Mouse (Mus musculus) frontal cortex, postnatal 10 days (tissue): ENCODE measurements around the gene Slc25a19.

Experiments
- DNase-seq, 2 experiments: peaks; one replicate each; pipeline ENCODE4 v3.0.0; 2022; ENCODE audit warnings: low spot score in 2 of 2, mixed read lengths in 1 of 2

The Slc25a19 gene

DNA sequence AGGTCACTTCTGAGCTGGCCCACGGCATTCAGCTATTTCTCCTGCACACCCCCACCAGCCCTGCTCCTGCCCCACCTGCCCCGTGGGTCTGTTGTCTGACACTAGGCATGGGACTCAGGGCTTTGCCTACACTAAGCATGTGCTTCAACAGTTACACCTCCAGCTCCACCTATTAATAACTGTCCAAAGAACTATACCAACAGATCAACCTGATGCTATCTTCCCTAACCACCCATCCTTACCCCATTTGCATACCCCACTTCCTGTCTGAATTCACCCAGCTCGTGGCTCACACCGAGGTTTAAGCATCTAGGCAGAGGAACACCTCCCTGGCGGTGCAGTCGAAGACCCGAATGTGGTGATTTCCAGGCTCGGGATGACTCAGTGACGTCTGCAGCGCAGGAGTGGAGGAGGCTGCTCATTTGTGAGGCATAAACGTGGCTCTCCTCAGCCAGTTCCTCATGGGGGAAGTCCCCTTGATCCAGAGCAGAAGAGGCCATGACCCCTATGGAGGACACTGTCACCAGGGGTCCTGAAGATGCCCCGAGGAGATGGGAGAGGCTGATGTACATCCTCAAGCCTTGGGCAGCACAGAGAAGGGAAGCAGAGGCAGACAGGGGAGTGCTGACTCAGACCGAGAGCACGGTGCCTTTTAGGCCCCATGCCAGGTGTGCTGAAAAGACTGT, 13.0 kb upstream of the Slc25a19 start:
- no peak for DNase-seq

DNA sequence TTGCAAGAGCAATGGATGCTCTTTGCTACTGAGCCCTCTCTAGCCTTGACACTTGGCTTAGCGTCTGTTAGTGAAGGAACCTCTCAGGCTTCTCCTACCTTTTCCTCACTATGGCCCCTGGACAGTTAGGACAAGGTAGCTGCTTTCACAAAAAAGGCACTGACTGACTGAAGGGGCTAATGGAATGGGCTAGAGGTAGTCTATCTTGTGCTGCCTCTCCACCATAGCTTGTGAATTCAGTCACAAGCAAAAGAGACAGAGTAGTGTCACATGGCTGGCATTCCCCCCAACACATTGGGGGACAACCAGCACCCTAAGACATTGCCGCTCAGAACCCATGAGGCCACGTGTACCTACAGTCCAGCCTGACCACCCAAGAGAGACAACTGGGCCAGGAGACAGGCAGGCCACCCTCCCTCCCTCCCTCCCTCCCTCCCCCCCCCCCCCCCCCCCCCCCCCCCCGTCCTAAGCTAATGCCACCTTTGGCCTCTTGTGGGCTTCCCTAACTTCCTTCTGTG, 12.3 kb upstream of the Slc25a19 start:
- DNase-seq = no peak

DNA sequence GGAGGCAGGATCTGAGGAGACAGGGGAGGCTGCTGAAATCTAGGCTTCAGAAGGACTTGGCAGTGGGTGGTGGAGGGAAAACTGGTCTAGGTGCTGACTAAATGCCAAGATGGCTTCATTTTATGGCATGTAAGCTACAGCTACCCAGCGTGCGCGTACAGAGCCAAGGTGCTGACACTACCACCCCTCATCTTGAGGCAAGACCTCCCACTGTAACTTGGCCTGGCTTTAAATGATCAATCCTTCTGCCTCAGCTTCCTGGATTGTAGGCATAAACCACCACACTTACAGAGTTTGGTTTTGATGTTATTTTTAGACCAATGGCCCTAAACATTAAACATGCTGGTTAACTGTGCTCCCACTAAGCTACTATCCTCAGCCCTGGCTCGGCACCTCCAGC, 11.4 kb upstream of the Slc25a19 start:
- DNase-seq = no peak

DNA sequence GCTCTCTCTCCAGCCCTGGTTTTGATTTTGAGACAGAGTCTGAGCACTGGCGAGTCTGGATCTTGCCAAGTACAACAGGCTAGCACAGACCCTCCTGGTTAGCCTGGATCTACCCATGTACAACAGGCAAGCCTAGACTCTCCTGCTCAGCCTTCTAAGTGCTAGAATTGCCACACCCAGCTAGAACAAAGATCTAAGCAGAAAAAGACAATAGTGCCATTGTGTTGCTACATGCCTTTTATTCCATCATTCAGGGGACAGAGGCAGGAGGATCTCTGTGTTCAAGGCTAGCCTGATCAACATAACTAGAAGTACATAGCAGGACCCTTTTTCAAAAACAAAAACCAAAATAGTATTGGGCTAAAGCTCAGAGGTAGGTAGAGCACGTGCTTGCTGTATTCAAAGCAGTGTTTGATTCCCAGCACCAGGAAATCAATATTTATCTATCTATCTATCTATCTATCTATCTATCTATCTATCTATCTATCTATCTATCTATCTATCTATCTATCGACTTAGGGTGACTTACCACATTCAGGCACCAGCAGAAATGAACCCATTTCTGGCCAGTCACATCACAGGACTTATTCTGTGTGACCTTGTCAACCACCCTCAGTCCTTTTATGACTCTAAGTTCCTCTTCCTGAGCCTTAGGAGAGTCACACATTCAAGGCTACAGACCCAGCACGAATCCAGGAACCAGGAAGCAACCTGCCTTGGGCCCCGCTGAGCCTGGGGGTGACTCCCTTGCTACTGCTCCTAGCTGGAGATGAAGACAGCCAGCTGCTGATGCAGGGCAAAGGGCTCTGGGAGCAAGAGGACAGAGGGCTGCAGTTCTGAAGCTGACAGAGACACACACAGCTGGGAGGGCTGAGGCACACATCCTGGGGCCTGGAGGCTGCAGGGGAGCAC, 10.7 kb upstream of the Slc25a19 start:
- no peak for DNase-seq

DNA sequence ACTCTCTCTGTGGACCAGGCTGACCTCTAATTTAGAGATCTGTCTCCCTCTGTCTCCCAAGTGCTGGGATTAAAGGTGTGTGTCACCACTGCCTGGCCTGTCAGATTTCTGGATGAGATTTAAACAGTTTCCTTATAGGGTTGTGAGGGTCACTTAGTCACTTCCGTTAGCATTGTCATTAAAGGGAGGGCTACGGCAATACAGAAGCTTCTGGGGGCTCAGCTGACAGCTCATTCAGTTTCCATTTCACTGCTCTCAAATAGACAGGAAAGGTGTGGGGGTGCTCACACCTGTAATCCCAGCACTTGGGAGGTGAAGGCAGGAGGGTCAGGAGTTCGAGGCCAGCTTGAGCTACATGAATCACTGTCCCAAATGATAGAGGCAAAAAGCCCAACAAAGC, 8.9 kb upstream of the Slc25a19 start:
- DNase-seq = no peak

DNA sequence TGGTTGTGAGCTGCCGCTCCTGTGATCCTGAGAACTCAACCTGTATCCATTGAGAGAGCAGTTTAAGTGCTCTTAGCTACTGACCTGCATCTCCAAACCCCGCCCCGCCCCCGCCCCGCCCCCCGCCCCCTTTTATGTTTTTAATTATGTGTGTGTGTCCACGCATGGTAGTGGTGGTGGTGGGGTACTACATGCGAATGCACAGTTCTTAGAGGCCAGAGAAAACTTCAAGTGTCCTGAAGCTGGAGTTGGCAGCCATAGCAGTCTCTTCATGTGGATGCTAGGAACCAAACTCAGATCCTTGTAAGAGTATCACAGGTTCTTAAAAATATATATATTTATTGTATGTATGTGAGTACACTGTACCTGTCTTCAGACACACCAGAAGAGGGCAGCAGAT, 7.4 kb upstream of the Slc25a19 start:
- DNase-seq = no peak

DNA sequence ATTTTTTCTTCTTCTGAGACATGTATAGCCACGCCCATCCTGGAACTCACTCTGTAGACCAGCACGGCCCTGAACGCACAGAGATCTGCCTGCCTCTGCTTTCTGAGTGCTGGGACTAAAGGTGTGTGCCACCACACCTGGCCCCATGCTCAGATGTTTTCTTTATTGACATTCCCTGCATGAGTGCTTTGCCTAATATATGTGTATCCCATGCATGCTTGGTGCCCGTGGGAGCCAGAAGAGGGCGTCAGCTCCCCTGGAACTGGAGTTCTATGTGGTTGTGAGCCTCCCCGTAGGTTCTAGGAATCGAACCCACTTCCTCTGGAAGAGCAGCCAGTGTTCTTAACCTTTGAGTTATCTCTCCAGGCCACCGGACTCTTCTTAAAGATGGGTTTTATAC, 6.9 kb upstream of the Slc25a19 start:
- no peak for DNase-seq

DNA sequence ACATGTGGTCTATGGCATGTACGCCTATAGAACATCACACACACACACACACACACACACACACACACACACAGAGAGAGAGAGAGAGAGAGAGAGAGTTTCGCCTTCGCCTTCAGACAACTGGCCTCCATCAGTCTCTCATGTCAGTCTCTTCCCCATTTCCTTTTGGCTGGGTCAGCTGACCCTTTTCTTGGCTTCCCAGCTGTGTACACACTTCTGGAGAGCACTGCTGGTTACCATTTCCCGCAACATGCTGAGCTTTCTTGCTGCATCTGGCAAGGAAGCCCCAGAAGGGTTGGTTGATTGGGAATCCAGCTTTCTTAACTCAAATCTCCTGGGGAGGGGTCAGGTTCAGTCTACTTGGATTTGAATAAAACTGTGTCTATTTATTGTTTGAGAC, 6.0 kb upstream of the Slc25a19 start:
- no peak for DNase-seq

DNA sequence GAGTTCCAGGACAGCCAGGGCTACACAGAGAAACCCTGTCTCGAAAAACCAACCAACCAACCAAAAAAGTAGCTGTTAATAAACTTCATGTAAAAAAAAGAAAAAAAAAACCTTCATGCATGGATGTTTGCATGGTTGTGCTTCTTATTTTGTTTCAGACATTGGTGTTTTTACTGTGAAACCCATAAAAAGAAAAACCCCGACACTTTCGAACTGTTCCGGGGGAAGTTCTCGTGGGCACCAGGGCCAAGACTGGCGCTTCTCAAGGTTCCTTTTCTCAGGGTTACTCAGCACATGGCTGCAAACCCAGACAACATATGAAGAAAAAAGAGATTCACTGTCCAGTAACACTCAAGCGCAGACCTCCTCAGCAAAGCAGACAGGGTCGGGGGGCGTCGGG, 4.8 kb upstream of the Slc25a19 start:
- DNase-seq = no peak

DNA sequence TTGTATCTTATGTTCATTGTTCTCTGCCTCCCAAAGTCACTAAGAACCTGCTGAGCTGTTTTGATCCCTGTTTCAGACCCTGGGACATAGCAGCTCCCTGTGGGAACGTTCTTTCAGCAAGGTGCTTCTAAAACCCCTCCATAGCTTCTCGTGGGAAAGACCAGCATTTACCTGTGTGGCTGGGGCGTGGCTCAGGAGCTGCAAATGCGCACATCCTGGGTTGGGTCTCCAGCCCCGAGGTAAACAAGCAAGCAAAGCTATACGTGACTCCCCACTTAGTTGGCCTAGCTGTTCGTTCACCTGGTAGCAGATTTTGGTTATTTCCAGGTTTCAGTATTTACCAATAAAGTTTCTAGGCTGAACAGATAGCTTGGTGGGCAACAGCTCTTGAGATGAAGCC, 4.2 kb upstream of the Slc25a19 start:
- no peak for DNase-seq

DNA sequence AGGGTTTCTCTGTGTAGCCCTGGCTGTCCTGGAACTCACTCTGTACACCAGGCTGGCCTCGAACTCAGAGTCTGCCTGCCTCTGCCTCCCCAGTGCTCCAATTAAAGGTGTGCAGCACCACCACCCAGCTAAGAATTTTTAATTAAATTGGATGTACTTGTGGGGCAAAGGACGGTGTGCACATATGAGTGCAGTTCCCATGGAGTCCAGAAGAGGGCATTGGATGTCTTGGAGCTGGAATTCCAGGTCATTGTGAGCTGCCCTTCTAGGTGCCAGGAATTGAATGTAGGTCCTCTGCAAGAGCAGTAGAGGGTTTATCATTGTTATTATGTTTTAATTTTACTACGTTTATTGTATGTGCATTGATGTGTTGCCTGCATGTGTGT, 3.4 kb upstream of the Slc25a19 start:
- DNase-seq = no peak

DNA sequence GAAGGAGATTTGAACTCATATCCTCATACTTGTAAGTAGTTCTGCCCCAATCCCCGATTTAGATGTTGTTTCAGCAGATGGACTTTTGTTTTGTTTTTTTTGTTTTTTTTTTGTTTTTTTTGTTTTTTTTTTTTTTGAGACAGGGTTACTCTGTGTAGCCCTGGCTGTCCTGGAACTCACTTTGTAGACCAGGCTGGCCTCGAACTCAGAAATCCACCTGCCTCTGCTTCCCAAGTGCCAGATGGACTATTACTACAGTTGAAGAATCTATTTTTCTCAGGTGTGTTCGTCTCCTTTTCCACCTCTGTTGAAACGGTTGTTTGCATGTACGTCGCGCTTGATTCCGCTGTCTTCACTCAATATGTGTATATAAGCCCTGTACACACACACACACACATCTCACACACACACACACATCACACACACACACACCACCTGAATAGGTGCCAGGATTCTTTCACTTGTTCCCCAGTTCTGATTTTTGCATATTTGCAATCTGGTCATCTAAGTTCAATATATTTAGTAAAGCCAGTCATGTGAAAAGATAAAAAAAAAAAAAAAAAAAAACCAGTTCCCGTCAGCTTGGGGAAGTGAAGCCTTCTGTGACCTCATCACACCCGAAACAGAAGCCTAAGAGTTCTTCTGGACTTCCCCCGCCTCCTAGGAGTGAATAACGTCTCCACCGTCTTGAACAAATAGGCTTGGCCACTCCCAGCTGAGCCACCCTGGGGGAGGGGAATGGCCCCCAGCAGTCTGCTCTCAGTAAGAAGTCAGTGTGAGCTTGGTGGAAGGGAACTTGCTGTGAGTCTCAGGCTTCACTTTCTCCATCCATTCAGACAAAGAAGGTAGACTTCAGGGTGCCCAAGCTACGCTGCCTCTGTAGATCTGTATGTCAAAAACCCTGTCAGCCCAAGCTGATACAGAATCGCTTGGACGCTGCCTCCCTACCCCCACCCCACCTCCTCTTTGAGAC, 2.7 kb upstream of the Slc25a19 start:
- peak in 1 of 2 experiments; percentile 65 for DNase-seq

DNA sequence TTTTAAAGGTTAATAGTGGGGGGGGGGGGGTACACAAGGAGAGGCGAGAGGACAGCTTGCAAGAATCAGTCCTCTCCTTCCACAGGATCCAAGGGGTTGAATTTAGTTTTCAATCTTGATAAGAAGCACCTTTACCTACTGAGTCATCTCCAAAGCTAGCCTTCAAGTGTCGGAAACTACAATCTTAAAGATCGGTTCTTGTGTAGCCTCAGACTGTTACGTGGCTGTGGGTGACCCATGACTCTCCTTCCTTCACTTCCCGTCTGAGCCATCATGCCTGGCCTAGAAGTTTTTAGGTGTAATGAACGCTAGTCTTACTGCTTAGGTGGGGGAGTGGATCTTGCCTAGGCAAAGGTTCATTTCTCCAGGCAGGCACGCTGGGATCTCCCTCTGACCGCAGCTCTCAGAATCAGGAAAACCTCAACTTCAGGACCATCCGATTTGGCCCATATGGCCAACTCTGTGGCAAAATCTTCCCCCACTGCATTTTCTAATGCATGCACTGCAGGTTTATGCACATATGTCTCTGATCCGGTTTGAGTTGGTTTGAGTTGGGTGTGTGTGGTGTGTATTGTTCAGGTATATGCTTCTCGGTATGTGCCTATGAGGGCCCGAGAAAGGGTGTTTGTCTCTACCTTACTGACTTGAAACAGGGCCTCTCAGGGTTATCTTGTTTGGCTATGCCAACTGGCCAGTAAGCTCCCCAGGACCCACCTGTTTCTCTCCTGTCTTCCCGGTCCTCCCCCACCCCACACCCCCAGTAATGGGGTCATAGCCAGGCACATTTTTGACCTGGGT, 1.8 kb upstream of the Slc25a19 start:
- DNase-seq = no peak

DNA sequence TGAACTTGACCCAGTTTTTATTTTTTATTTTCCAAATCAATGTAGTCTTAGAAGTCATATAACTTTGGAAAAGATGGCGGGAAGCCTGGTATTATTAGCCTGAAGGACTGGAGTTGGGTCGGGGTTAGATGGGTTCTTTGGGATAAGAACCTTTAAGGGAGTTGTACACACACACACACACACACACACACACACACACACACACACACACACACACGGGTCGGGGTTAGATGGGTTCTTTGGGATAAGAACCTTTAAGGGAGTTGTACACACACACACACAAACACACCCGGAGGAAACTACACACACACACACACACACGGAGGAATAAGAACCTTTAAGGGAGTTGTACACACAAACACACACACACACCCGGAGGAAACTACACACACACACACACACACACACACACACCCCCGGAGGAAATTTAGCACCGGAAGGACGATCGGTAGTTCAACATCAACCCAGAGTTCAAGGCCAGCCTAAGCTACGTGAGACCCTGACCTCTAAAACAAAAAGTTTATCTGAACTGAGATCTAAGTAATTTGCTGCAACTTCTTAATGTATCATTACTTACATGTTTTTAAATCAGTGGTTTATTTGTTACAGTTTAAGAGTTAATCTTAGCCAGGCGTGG, 488 bp upstream of the Slc25a19 start:
- no peak for DNase-seq

DNA sequence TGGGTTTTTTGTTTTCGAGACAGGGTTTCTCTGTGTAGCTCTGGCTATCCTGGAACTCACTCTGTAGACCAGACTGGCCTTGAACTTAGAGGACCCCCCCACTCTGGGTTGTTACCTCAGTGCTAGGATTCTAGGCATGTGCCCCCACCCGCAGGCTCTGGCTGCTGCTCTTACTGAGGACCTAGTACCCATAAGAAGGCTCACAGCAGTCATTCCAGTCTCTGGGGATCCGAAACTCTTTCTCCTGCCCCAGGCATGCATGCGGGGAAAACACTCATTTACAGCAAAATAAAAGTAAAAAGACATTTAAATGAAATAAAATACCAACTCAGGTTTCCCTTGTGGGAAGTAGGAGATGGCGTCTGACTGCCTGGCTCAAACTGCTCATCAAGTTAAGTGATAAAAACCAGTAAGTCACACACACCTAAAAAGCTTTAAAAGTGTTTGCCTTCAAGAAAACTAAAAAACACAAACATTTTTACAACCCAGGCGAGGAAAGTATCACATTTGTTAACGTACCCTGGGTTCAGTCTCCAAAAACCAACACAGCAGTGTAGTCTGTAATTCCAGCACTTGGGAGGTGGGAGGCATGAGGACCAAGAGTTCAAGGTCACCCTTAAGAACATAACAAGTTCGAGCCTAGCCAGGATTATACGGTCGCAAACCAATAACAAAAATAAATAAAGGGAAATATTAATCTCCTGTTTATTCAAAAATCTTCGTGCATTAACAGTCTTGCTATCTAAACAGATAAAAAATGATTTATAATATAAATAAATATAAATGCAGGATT, 1.1 kb downstream of the Slc25a19 start:
- DNase-seq = no peak

DNA sequence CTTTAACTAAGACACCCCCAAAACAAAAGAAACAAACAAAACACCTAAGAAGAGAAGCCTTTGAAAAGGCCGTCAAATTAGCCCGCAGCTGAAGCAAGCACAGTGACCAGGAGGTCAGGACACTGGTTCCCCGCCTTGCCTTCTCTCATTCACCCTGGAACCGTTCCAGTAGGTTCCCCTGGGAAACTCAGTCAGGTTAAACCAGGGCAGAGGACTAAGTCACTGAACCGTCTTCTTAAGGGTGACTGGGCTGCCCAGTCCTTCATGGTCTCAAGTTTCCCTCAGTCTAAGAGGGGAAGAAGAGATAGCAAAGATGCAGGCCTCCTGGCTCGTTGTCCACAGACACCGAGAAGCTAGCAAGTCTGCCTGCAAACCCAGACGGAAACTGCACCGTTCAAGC, 2.2 kb downstream of the Slc25a19 start:
- no peak for DNase-seq

DNA sequence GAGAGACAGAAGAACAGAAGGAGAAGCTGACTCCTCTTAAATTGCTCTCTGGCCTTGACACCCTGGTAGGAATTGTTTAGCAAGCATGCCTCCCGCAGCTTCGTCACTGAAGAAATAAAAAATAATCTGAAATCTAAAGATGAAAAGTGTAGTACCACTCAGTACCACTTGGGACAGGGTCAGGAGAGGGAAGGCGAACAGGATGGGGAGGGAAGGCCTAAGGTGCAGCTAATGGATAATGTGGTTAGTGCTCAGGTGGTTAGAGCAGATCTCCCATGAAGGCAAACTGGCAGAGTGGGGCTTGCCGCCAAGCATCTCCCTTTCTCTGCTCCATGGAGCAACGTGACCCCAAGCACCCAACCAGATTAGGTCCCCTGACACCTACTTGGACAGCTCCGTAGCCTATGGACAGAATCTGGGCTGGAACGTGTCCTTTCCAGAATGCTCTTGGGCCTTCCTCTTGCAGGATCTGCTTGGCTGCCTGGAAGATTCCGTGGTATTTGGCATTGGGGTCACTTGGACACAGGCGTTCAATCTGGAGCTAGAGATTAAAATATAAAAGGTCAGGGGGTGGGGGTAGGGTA, 4.5 kb downstream of the Slc25a19 start:
- DNase-seq = no peak

DNA sequence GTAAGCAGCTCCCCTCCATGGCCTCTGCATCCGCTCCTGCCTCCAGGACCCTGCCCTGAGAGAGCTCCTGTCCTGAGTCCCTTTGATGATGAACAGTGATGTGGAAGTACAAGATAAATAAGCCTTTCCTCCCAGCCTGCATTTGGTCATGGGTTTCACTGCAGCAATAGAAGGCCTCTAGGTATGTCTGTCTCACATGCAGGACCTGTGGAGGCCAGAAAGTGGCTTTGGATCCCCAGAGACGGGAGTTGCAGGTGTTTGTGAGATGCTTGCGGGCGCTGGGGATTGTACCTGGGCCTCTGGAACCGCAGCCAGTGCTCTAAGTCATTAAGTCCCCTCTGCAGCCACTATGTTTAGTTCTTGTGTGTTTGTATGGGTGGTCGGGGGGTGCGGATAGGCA, 8.1 kb downstream of the Slc25a19 start:
- no peak for DNase-seq
